Mouse (Mus musculus) urinary bladder, postnatal 36 days (tissue): ENCODE data around the gene 9130008F23Rik.

Source experiments
- DNase-seq, 2 experiments: peaks; one replicate each; pipeline ENCODE4 v3.0.0; 2022; ENCODE audit warnings: low spot score in 2 of 2, mixed read lengths in 1 of 2

Gene 9130008F23Rik

GRCm38 (mm10) chr17:40879924-40880691 lies at the start of gene 9130008F23Rik:
Gene 9130008F23Rik, minus strand, starts transcription at chr17:40880559.
- peak; percentile 71 to 80 for DNase-seq

DNA sequence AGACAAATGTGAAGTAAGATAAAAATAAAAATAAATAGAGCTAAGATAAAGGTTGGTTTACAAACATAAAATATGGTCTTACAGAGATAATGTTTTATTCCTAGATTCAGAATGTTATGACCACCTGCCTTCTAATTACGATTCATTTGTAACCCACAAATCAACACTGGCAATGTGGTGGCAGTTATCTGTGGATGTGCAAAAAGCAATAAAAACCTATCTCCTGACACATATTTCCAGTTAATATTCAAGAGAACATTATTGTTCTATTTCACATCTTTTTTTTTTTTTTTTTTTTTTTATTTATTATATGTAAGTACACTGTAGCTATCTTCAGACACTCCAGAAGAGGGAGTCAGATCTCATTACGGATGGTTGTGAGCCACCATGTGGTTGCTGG lies 35.1 kb upstream of the 9130008F23Rik start:
- no peak for DNase-seq

- DNase-seq: no peak
These were observed 33.9 kb upstream of the 9130008F23Rik start, which contains the start of gene Glyatl3 for GRCm38 (mm10) chr17:40914250-40914649. Gene Glyatl3, minus strand, starts transcription at chr17:40914350.

DNA sequence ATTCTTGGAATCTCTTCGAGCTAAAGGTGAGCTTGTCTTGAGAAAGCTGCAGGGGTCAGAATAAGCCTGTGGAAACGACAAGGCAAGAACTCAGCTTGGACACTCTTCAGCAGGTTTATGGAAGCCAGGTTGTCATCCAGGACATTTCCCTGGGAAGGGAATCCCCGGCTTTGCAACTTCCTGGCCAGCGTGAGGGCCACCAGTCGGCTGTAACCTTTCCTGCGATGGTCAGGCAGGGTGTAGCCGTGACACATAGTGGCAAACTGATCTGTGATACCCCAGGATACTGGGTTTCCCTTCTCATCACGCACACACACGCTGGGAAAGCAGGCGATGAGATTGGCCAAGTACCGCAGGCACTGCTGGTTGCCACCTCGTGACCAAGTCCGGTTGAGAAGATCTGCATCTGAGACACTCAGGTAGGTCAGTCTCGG lies 24.4 kb upstream of the 9130008F23Rik start:
- DNase-seq: no peak

- DNase-seq: no peak
These were observed 23.8 kb upstream of the 9130008F23Rik start for GRCm38 (mm10) chr17:40904056-40904597.

- DNase-seq: no peak
These were observed 23.0 kb upstream of the 9130008F23Rik start for GRCm38 (mm10) chr17:40903345-40903744.

DNA sequence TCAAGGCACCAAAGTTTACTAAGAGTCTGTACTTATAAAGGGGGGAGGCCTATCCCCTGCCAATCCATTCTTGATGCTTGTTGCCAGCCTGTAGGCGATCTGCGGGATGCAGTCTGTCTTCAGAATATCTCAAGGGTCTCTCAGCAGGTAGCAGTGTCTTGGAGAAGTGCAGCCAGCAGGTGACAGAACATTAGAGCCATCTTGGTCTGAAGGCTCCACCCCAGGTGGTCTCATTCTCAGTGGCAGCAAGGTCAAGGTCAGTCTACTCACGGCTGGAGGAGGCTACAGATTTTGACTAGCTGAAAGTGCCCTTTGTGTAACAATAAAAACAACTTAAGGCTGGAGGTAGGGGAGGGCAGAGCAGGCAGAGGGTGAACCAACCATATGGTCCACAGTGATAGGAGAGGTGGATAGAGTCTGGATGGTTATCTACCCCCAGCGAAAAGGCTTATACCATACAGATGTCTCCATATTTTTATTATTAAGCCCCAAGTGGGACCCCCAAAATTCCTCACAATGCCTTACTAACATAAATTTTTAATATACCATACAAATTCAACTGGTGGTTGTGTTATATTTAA lies 19.5 kb upstream of the 9130008F23Rik start:
- no peak for DNase-seq

- no peak for DNase-seq
These were observed 16.5 kb upstream of the 9130008F23Rik start for GRCm38 (mm10) chr17:40896863-40897262.

GRCm38 (mm10) chr17:40887849-40888536 lies 7.6 kb upstream of the 9130008F23Rik start:
- DNase-seq: no peak

DNA sequence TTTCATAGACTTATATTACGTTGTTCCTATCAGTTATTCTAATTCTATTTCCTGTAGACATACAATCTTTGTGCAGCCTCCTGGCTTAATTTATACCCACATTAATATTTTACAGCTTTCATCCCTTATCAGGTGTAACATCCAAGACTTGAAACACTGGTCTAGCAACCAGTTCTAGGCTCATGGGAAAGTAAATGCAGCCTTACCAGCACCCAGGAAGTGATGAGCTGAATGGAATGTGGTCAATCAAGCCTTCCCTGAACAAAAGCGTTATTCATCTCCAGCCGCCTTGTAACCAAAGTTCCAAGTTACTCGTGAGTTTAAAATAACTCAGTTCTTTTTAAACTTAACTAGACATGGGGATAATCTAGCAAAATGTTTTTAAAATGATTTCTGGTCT lies 4.8 kb upstream of the 9130008F23Rik start:
- DNase-seq: no peak

- DNase-seq: no peak
These were observed 1.8 kb upstream of the 9130008F23Rik start for GRCm38 (mm10) chr17:40882172-40882571.

DNA sequence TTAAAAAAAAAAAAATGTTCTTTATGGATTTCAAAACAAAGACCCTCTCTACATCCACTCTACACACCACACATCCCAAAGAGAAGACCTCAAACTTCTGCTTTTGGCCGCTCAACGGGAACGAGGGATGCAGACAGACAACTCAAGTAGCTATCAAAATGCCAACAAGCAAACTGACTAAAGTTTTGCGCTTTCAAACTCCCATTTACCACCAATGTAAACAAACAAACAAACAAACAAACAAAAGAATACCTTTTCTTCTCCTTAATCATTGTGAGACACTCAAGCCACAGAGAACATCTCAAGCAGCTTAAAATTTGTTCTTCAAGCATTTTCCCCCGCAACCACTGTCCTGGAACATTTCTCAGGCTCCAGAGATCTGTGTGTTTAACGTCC lies 833 bp downstream of the 9130008F23Rik start:
- no peak for DNase-seq

- DNase-seq: no peak
These were observed 2.6 kb downstream of the 9130008F23Rik start for GRCm38 (mm10) chr17:40877741-40878140.

DNA sequence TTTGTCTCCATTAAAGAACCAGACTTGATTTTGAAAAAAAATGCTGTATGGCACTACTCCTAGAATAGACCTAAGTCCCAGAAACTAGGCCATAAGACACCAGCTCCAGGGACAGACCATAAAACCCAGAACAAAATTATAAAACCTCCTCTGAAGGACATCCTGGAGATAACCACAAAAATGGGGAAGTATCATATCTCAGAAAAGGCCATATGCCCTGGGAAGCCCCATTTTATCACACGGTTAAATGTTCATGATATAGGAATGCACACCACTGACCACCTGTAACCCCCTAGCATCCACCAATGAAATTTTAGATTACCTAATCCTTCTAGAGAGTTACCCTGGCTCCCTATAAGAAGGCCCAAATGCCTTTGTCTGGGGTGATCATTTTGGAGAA lies 4.8 kb downstream of the 9130008F23Rik start:
- DNase-seq: no peak

DNA sequence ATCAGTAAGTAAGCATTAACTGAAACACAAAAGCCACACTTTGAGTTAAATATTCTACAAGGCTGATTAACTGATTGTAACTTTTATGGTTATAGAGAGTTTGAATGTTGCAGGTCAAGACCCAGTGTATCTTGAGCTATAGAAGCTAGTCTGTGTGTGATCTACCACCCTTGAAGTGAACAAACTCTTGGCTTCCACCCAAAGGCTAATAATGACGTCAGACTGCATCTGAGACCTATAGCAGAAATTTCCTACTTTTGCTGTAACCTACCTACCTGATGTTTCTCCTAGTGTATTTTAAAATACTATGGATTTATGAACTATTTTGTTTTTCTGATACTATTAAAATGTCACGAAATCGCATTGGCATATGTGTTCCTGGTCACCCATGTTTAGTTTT lies 5.7 kb downstream of the 9130008F23Rik start:
- DNase-seq: no peak

DNA sequence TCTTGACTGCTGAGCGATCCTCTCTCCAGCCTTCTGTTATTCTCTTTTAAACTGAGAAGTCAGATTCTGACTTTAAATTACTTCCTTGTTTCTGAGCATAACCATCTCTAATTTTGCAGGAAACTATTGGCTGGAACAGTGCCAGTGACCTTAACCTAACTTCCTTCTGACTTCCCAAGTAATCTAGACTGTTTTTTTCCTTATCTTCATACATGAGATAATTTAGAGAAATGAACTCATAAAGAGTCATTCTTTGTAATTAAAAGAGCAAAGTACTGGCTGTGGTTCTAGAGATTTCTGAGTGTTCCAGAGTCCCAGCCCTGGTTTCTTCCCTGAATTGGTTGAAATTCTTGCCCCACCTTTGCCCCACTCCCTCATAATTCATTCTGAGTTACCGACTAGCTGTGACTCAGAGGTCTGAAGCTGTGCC lies 6.8 kb downstream of the 9130008F23Rik start:
- peak in 1 of 2 experiments; percentile 41 for DNase-seq

DNA sequence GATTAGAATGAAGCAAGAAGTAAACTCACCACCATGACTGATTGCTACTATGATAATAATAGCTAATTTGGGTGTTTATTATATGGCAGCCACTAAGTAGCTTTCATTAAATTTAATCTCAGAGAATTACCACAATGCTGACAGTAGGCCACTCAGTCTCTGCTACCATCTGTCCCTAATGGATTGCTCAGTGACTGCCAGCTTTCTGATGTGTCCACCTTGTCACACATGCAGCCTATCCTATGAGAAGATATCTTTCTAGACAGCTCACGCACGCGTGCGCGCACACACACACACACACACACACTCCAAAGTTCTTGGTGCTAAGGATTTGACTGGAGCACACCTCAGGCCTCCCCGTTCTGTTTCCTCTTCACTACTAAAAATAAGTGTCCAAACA lies 7.7 kb downstream of the 9130008F23Rik start:
- no peak for DNase-seq

DNA sequence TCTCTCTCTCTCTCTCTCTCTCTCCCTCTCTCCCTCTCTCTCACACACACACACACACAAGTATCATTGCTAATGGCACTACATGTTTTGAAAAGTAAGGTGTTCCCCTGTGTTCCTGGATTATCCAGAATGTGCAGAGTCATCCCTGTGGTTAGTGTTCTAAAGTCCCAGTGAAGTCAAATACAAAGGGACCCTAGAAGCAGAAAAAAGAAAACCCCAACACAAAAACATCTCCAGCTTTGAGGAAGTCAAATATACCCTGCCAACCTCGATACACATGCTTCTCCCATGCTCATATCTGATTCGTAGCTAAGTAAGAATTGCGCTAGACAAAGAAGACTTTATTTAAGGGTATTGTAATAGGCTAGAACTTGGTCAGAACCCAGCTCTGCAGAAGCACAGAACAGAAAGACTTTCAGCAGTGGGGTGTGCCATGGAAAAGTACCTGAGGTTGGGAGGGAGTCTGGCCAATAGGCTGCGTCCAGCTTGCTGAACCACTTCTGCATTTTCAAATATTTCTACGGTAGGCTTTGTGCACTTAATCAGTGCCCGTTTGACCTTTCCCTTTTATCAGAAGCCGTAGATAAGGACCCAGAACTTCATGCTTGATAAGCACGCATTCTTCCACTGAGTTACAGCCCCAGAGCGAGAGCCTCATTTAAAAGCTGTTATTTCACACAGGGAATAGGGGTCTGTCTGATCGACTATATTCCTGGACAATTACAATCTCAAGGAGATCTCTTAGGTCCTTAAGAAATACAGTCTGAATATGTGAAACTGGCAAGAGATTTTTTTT lies 11.2 kb downstream of the 9130008F23Rik start:
- DNase-seq: peak in 1 of 2 experiments; percentile 50

DNA sequence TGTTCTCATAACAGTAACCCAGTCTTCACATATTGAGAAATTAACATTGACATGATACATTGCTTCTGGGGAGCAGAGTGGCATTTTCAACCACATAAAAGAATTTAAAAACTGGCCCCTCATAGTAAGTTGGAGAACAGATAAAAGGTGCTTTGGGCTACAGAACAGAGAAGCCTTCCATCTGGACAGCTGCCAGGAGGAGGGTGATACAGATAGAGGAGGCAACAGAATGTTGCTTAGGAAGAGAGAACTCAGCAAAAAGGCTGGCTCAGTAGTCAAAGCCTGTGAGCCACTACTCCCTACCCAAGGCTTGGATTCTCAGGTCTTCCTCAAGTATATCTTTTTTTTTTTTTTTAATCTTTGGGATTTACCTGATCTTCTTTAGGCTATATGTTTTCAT lies 25.3 kb downstream of the 9130008F23Rik start:
- DNase-seq: no peak

DNA sequence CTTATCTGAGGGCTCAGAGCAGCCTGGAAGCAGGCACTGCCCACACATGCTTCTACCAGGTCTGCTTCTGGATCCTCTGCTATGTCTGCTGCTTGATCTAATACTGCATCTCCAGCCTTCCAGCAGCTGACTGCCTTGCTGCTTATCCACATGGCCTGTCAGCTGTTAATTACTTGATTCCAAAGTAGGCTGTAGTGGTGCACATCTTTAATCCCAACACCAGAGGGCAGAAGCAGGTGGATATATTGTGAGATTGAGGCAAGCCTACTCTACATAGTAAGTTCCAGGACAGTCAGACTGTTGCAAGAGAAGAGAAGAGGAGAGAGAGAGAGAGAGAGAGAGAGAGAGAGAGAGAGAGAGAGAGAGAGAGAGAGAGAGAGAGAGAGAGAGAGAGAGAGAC lies 43.1 kb downstream of the 9130008F23Rik start:
- DNase-seq: peak; percentile 19 to 27

DNA sequence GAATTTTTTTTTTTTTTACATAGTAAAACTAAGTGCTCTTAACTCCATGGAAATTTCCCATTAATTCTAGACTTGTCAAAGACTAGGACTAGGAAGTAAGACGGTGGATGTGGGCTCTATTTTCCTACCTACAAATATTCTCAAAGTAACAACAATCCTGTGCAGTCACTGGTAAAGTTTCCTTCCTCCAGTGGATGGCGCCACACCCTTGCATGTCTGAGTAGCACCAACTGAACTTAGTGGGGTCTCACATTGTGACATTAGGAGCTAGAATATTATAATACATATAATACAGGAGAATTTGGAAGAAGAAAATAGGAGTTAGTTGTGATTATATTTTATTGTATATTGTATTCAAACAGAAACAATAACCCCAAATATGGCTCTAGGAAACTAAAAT lies 48.5 kb downstream of the 9130008F23Rik start:
- no peak for DNase-seq
